Mouse (Mus musculus): ENCODE data around the gene Aplp2.

The Aplp2 gene

DNA sequence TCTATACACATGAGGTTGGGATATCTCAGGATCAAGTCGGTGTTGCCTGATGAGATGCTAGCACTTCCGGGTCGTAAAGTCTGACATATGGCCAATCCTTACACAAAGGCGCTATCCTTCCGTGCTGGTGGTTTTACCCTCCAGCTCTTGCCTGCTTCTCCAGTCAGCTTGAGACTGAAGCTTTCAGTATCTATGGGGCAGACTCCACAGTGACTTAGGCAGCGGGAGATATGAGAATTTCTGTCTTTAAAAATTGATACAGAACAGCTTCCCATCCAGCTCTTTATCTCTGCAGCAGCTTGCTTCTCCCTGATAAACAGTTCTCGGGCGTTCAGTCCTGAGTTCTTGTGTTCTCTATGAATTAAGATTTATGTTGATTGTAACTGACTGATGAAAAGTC lies 14.9 kb upstream of the Aplp2 start:
- in situ Hi-C loops (cut with MboI, MseI), result no loop called here

GRCm38 (mm10) chr9:31225808-31226207 lies 14.2 kb upstream of the Aplp2 start:
- in situ Hi-C loops (cut with MboI, MseI), result no loop called here

- in situ Hi-C loops (cut with MboI, MseI), result no loop called here
Observed at GRCm38 (mm10) chr9:31223475-31223874, 11.9 kb upstream of the Aplp2 start.

DNA sequence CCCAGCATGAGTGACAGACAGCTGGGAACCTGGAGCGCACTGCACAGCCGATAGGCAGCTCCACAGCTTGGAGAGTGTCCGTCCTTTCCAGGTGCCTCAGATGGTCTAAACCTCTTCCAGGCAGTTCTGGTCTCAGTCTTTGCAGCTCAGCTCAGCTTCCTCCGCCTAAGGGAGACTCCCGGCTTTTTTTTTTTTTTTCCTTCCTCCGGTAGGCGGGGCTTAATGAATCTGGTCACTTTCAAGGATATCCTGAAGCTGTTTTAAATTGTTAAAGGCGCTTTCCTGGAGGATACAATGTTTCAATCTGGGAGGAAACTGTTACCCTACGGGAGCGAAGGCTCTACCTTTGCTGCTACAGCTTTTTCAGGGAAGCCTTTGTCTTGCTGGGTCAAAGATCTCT lies 9.6 kb upstream of the Aplp2 start:
- in situ Hi-C loops (cut with MboI, MseI), result no loop called here

DNA sequence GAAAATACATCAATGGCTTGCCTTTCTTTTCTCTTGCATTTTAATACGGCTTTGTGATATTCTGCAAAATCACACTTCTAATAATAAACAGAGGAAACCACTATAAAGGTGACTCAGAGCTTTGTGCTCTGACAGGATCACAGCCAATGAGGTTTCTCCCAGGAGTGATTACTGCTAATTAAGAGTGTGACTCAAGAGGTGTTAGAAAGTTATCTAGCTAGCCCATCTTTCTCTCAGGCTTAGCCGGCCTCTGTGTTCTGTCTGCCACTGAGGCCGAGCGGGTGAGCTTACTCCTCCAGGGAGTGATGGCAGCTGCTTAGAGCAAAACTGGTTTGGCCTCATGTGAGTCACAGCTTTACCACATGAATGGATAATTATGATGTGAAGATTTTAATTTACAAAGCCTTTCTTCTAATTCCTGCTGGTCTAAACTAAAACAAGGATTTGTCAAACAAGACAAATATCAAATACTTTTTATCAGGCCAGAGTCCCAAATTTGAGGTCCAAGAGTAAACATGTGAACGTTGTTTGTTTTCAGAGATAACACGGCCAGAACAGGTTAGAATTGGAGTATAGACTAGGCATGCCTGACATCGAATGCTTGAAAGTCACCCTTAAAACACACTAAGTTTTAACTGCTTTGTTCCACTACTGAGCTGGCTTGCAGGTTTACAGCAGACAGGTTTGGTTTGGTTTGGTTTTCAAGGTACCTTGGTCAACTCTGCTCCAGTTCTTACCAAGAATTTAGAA lies 6.2 kb upstream of the Aplp2 start:
- in situ Hi-C loops (cut with MboI, MseI), result no loop called here

GRCm38 (mm10) chr9:31212500-31213008 lies 939 bp upstream of the Aplp2 start:
- in situ Hi-C loops (cut with MboI, MseI), result loop anchor here in 1 of 2 experiments (5.0 kb wide), 1 partner anchor 65 kb away; no protein-coding TSS in a partner anchor

- in situ Hi-C loops (cut with MboI, MseI), result loop anchor here in 1 of 2 experiments (5.0 kb wide), 1 partner anchor 66 kb away; no protein-coding TSS in a partner anchor
Observed at GRCm38 (mm10) chr9:31210749-31211689, 596 bp downstream of the Aplp2 start.

GRCm38 (mm10) chr9:31210163-31210562 lies 1.5 kb downstream of the Aplp2 start:
- in situ Hi-C loops (cut with MboI, MseI), result loop anchor here in 1 of 2 experiments (5.0 kb wide), 1 partner anchor 67 kb away; no protein-coding TSS in a partner anchor

DNA sequence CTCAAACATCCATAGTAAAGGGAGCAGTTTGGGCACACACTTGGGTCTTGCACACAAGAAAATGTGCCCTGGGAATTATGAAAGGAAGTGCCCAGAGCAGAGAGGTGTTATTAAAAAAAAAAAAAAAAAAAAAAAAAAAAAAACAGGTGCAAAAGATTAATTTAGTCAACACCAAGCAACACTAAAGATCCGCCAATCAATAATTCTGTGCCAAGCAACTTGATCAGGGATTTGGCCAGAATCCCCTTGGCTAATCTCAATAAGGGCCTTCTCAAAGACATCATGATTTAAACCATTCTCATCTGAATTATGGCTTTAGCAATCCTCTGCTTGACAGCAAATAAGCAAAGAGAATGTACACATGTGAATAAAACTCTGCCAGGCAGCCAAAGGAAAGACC lies 2.1 kb downstream of the Aplp2 start:
- in situ Hi-C loops (cut with MboI, MseI), result loop anchor here in 1 of 2 experiments (5.0 kb wide), 1 partner anchor 73 kb away; the partner anchor contains the start of gene Prdm10

DNA sequence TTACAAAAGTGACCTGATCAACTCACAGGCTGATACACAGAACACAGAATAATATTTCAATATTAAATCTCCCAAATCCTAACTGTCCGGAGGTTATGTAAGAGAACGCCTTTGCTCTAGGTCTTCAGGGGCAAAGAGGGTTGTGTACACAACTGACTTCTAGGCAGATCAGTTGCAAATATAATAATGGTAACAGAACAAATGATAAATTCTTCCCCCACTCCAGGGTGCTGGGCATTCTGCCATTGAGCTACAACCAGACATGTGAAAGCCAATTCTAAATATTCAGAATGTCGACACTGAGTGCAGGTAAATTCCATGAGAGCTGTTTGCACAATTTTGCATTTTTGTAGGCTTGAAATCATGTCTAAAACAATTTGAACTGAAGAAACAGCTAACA lies 3.9 kb downstream of the Aplp2 start:
- in situ Hi-C loops (cut with MboI, MseI), result loop anchor here in 1 of 2 experiments (5.0 kb wide), 1 partner anchor 75 kb away; the partner anchor contains the start of gene Prdm10

DNA sequence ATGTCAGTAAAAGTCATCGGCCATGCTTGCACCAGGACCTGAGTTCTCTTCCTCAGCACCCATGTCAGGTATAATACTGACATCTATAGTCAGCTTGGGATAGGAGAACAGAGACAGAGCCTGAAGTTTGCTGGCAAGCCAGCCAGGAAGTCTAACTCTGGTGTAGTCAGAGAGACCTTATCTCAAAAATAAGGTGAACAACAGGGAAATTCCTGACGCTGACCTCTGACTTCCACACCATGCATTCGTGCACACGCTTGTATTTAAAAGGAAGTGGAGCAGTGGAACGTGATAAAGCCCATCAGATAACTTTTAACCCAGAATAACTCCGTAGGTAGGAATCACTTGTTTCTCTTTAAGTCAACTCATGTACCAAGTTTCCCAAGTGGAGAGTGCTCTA lies 6.9 kb downstream of the Aplp2 start:
- in situ Hi-C loops (cut with MboI, MseI), result loop anchor here in 1 of 2 experiments (5.0 kb wide), 1 partner anchor 78 kb away; the partner anchor contains the start of gene Prdm10

DNA sequence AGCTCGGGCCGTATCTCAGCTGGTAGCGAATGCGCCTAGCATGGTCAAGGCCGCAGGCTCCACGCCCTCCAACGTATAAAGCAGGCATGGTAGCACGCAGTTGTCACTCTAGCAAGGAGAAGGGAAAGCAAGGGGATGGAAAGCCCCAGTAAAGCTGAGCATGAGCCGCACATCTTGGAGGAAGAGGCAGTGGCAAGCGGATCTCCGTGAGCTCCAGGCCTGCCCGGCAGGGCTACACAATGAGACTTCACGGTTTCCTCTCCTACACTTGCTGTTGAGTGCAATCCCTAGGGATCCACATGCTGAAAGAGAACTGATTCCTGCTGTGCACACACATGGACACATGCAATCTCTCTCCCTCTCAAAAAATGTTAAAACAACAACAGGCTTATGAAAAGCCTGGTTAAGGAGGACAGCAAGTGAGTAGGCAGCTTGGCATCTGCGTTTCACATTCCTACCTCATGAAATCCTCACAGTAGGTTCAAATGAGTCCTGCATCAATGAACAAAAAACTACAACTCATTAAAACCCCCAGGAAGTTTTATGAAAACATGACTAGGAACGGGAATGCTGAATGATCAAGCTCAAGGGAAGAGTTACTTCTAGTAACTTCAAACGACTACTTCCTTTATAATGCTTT lies 7.9 kb downstream of the Aplp2 start:
- in situ Hi-C loops (cut with MboI, MseI), result no loop called here

DNA sequence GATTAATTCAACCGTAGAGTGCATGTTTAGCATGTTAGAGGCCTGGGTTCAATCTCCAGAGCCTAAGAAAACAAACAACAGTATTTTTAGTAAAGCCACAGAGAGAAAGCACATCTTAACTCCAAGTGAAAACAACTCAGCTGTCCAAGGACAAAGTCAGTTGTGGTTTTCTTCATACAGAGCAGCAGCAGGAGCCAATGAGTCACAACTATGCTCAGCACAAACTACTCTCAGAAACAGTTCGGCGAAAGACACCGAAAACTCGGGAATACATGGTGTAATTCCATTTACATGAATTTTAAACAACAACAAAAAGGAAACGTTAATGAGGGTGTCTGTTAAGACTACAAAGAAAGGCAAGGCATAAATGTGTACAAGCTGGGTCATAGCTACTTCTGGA lies 8.5 kb downstream of the Aplp2 start:
- in situ Hi-C loops (cut with MboI, MseI), result no loop called here

GRCm38 (mm10) chr9:31198614-31199013 lies 13.0 kb downstream of the Aplp2 start:
- in situ Hi-C loops (cut with MboI, MseI), result no loop called here

GRCm38 (mm10) chr9:31197782-31198181 lies 13.8 kb downstream of the Aplp2 start:
- in situ Hi-C loops (cut with MboI, MseI), result no loop called here

GRCm38 (mm10) chr9:31196742-31197141 lies 14.9 kb downstream of the Aplp2 start:
- in situ Hi-C loops (cut with MboI, MseI), result no loop called here

GRCm38 (mm10) chr9:31195573-31195972 lies 16.0 kb downstream of the Aplp2 start:
- in situ Hi-C loops (cut with MboI, MseI), result no loop called here

- in situ Hi-C loops (cut with MboI, MseI), result no loop called here
Observed at GRCm38 (mm10) chr9:31192378-31192777, 19.2 kb downstream of the Aplp2 start.

DNA sequence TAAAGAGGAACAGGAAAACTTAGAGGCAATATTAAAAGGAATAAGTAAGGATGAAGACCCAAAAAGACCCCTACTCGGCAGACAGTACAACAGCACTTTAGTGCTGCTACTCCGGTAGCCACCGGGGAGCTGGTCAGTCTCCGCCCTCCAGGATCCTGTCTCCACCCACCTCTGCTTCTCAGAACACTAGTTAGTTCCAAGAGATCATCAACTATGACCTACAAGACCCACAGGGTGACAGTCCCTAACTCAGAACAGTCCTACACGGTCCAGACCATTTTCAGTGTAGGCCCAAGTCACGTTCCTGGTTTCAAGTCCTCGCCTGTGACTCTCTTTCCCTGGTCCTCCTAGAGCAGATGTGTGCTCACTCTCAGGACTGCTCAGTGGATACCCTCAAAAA lies 20.1 kb downstream of the Aplp2 start:
- in situ Hi-C loops (cut with MboI, MseI), result no loop called here

GRCm38 (mm10) chr9:31189194-31189593 lies 22.4 kb downstream of the Aplp2 start:
- in situ Hi-C loops (cut with MboI, MseI), result no loop called here

- in situ Hi-C loops (cut with MboI, MseI), result no loop called here
Observed at GRCm38 (mm10) chr9:31184439-31184838, 27.2 kb downstream of the Aplp2 start.
